Mouse (Mus musculus) liver, embryonic 14.5 days (tissue): ENCODE measurements around the gene Gse1.

Experiments used
- CTCF ChIP-seq: IDR thresholded peaks from 2 replicates; pipeline ENCODE4 v1.5.1; 2016; ENCODE audit warnings: antibody characterized with exemption, low read depth, control low read depth
- EP300 ChIP-seq: IDR thresholded peaks from 2 replicates; pipeline ENCODE4 v1.6.1; 2016; ENCODE audit warnings: antibody characterized with exemption, low read depth

- TF ChIP-seq CTCF (no peak), EP300 (no peak)
Observed at GRCm38 (mm10) chr8:120567731-120568130, 339.5 kb downstream of the Gse1 start.
